Mouse (Mus musculus): ENCODE data around the gene Gm5901.
"Not testable (repeated sequence)": the region's sequence is repeated elsewhere in the genome, so short reads cannot be mapped to it uniquely, and the experiment has no call there.

Gm5901 gene

GRCm38 (mm10) chr7:105404268-105404667 lies 29.4 kb downstream of the Gm5901 start, which contains the start of gene Cnga4:
TSS of gene Cnga4 (plus strand) at chr7:105404568.
- no peak for DNase-seq (ENCODE audit: extremely low read depth, low read depth)

- DNase-seq (ENCODE audit: extremely low read depth, low read depth), result no peak
Measured at GRCm38 (mm10) chr7:105406322-105406721, 31.5 kb downstream of the Gm5901 start.

GRCm38 (mm10) chr7:105411874-105412632 lies 37.2 kb downstream of the Gm5901 start:
- DNase-seq (ENCODE audit: extremely low read depth, low read depth), result not testable (repeated sequence)

- no peak for DNase-seq (ENCODE audit: extremely low read depth, low read depth)
Measured at GRCm38 (mm10) chr7:105414385-105414784, 39.5 kb downstream of the Gm5901 start.

- no peak for DNase-seq (ENCODE audit: extremely low read depth, low read depth)
Measured at GRCm38 (mm10) chr7:105416529-105416928, 41.7 kb downstream of the Gm5901 start.

GRCm38 (mm10) chr7:105418106-105418505 lies 43.3 kb downstream of the Gm5901 start:
- no peak for DNase-seq (ENCODE audit: extremely low read depth, low read depth)

GRCm38 (mm10) chr7:105420903-105421302 lies 46.1 kb downstream of the Gm5901 start:
- DNase-seq (ENCODE audit: extremely low read depth, low read depth), result no peak

GRCm38 (mm10) chr7:105424368-105424767 lies 49.5 kb downstream of the Gm5901 start:
- no peak for DNase-seq (ENCODE audit: extremely low read depth, low read depth)

- DNase-seq (ENCODE audit: extremely low read depth, low read depth), result no peak
Measured at GRCm38 (mm10) chr7:105425424-105426043, 50.7 kb downstream of the Gm5901 start, which contains the start of gene Cckbr. TSS of gene Cckbr (plus strand) at chr7:105425731.

GRCm38 (mm10) chr7:105426051-105426450 lies 51.2 kb downstream of the Gm5901 start:
- DNase-seq (ENCODE audit: extremely low read depth, low read depth), result no peak
